In the genomic region with DNA sequence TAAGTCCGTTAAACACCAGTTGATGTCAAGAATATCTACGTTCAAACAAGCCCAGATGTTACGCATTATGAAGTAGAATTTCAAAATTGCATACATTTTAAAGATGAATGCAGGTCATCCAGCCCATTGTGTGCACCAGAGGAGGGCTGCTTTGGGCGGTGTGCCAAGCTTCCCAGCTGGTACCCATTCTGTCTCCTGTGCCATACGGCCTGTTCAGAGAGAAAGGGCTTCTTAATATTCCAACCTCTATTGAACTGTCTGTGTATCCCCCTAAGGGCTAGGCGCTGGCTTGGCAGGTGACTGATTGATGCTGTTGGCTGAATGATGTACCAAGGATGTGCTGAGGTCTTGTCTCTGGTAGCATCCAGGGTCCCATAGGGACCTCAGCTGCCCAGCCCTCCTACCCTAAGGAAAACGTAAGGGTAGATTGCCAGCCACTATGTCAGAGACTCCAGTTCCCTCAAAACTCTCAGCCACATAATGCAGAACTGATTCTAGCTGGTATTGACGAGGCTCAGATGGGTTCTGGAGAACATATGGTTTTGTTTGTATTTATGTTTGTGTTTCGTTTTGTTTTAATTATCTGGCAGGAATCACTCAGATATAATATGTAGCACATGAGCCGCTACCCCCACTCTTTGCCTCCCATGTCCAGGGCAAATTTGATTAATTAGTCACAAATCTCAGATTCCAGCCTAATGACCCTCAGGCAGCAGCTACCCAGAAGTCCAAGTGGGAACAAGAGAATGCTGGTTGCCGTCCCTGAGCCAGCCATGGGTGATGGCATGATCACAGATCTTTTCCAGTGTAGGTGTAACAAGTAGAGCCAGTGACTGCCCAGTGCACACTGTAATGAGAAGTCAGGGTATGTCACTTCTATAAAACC, we compare ENCODE assay signal across 11 mouse cellular contexts.
DNase-seq lines count a peak whose midpoint lies in the region; ATAC-seq and TF ChIP-seq lines count a peak whose summit lies in the region.
"Had no signal": no experiment of that assay in that cellular context is flagged by ENCODE, and none has a peak within 500 bp of the region (broad histone marks: within the 10 kb centered on the region; RNA-seq: fewer than 3 reads in every experiment).

No protein-coding gene starts in this region.

- peak; percentile 21 to 33 for DNase-seq in cerebellum, adult 2 months
- no peak for DNase-seq in cerebellum, adult 8-10 months
- DNase-seq in NIH3T3 (ENCODE audit: low read depth) = peak; percentile 62
- peak; percentile 27 to 37 for DNase-seq in layer of hippocampus, postnatal 14 days (ENCODE audit: low spot score in 2 of 2)
- DNase-seq in spleen, postnatal 36 days (ENCODE audit: low spot score in 2 of 2) = no peak
- DNase-seq in urinary bladder, postnatal 25 days (ENCODE audit: low spot score) = no peak
- no peak for DNase-seq in gastrocnemius, postnatal 10 days
- DNase-seq: kidney, adult 11 months; lung, postnatal 36 days had no signal

- TF ChIP-seq POLR2A in cerebellum, adult 2 months (IDR thresholded peaks at IDR 0.05; ENCODE audit: borderline replicate concordance, insufficient read depth, low read length) = no peak

- H3K36me3 ChIP-seq in forebrain, embryonic 12.5 days (replicated peaks) = no peaks in the 10 kb centered on the region
- H3K36me3 ChIP-seq: heart, embryonic 10.5 days had no signal

- no peaks in the 10 kb centered on the region for H3K9me3 ChIP-seq in forebrain, embryonic 12.5 days
- H3K9me3 ChIP-seq: heart, embryonic 10.5 days had no signal

- H3K27me3 ChIP-seq in cerebellum, adult 2 months (ENCODE audit: control insufficient read depth, insufficient read depth, low read length) = no peaks in the 10 kb centered on the region
- peaks cover 8% of the 10 kb centered on the region for H3K27me3 ChIP-seq in forebrain, embryonic 12.5 days

- no peak overlapping the region for H3K27ac ChIP-seq in cerebellum, adult 2 months (ENCODE audit: insufficient read depth, low read length)
- peak overlapping the region; percentile 44 for H3K27ac ChIP-seq in forebrain, embryonic 12.5 days
- H3K27ac ChIP-seq: heart, embryonic 10.5 days had no signal

- TF ChIP-seq CTCF in cerebellum, adult 2 months (IDR thresholded peaks at IDR 0.05; ENCODE audit: borderline replicate concordance, insufficient read depth, low read depth, low read length) = no peak

- H3K4me1 ChIP-seq in cerebellum, adult 2 months (ENCODE audit: control insufficient read depth, insufficient read depth, low read length) = peaks cover 7% of the 10 kb centered on the region
- H3K4me1 ChIP-seq in forebrain, embryonic 12.5 days = peaks cover 44% of the 10 kb centered on the region

- no peak overlapping the region for H3K4me2 ChIP-seq in forebrain, embryonic 12.5 days

- peak; percentile 62 for ATAC-seq in forebrain, embryonic 12.5 days (ENCODE audit: low FRiP score)

- H3K9ac ChIP-seq in forebrain, embryonic 12.5 days = no peak overlapping the region

- WGBS in cerebellum, adult 2 months = 44% methylated on average over 11 of the region's 11 CpGs
- 63% methylated on average over 11 of the region's 11 CpGs for WGBS in forebrain, embryonic 12.5 days

- H3K4me3 ChIP-seq in cerebellum, adult 2 months (replicated peaks; ENCODE audit: insufficient read depth, low read depth, low read length) = no peak overlapping the region
- H3K4me3 ChIP-seq in forebrain, embryonic 12.5 days (replicated peaks) = no peak overlapping the region
- H3K4me3 ChIP-seq: heart, embryonic 10.5 days had no signal

Comparison
In these comparisons a context has a peak if more than half of its experiments do, and no peak if none do; other contexts are left out.
1. DNase-seq: peak in cerebellum, adult 2 months (2 of 2), NIH3T3 (single experiment) and layer of hippocampus, postnatal 14 days (2 of 2); none in cerebellum, adult 8-10 months (single experiment), spleen, postnatal 36 days (0 of 2), urinary bladder, postnatal 25 days (single experiment) and gastrocnemius, postnatal 10 days (single experiment).